Mouse (Mus musculus): ENCODE data around the gene Rdh7.
A peak's percentile ranks its signal among the peaks of the same experiment; 100 is the strongest.

GRCm38 (mm10) chr10:127872484-127872883, 16.1 kb downstream of the Rdh7 start:
- peak; percentile 16 for TF ChIP-seq CTCF (IDR thresholded peaks at IDR 0.05; ENCODE audit: low read depth, low read length)
- TF ChIP-seq POLR2A (IDR thresholded peaks at IDR 0.05; ENCODE audit: insufficient read depth, low read length), result no peak
- TF ChIP-seq EP300 (IDR thresholded peaks at IDR 0.05; ENCODE audit: insufficient read depth, low read depth, low read length), result no peak

Data from ES-Bruce4 (cell line).